In genomic region chr8:83731906-83732305, GRCm38 (mm10) we compare ENCODE assay signal across 15 mouse cellular contexts.
"Had no signal": no experiment of that assay in that cellular context is flagged by ENCODE, and none has a peak within 500 bp of the region (broad histone marks: within the 10 kb centered on the region; RNA-seq: fewer than 3 reads in every experiment).

No protein-coding gene starts in this region.

- H3K27me3 ChIP-seq: neural tube, embryonic 13.5 days; neural tube, embryonic 15.5 days had no signal

- H3K9me3 ChIP-seq: midbrain, embryonic 12.5 days; neural tube, embryonic 13.5 days; neural tube, embryonic 15.5 days had no signal

- H3K4me2 ChIP-seq: lung, embryonic 14.5 days; midbrain, embryonic 12.5 days; neural tube, embryonic 13.5 days; neural tube, embryonic 15.5 days had no signal

- H3K27ac ChIP-seq: midbrain, embryonic 10.5 days; midbrain, embryonic 12.5 days; neural tube, embryonic 13.5 days; neural tube, embryonic 15.5 days had no signal

- DNase-seq: lung, adult 18-20 months; lung, embryonic 14.5 days; lung, postnatal 10 days; lung, postnatal 4 days; midbrain, embryonic 14.5 days; right cerebral cortex, postnatal 14 days; thymus, adult 18-20 months; thymus, postnatal 14 days; thymus, postnatal 36 days had no signal

- ATAC-seq: midbrain, embryonic 16.5 days had no signal

- H3K9ac ChIP-seq: lung, embryonic 14.5 days; midbrain, embryonic 12.5 days; neural tube, embryonic 13.5 days; neural tube, embryonic 15.5 days had no signal

- H3K4me3 ChIP-seq: midbrain, embryonic 10.5 days; midbrain, embryonic 12.5 days; myocyte; neural tube, embryonic 13.5 days; neural tube, embryonic 15.5 days had no signal

- H3K36me3 ChIP-seq: midbrain, embryonic 10.5 days; midbrain, embryonic 12.5 days; neural tube, embryonic 13.5 days; neural tube, embryonic 15.5 days had no signal

- H3K4me1 ChIP-seq: neural tube, embryonic 13.5 days; neural tube, embryonic 15.5 days had no signal
